Mouse (Mus musculus) brain, embryonic 14.5 days (tissue): ENCODE measurements around the gene Tm9sf4.

Experiments used
- CTCF ChIP-seq: fragments of 200-500 bp; IDR thresholded peaks from 2 replicates; pipeline ENCODE4 v1.5.1; 2012; ENCODE audit warnings: inconsistent platforms, mild to moderate bottlenecking, moderate library complexity, borderline replicate concordance; ENCODE audit not compliant: insufficient read depth, insufficient read length; ENCODE audit errors: extremely low read depth
- POLR2A ChIP-seq: fragments of 200-500 bp; IDR thresholded peaks from 2 replicates; pipeline ENCODE4 v1.6.1; 2012; ENCODE audit warnings: mild to moderate bottlenecking, inconsistent platforms, borderline replicate concordance; ENCODE audit not compliant: poor library complexity, insufficient read depth, insufficient read length, severe bottlenecking; ENCODE audit errors: extremely low read depth

- TF ChIP-seq CTCF, result no peak
- no peak for TF ChIP-seq POLR2A
Measured at GRCm38 (mm10) chr2:153249751-153250150, 88.6 kb downstream of the Tm9sf4 start.
